Mouse (Mus musculus) CH12.LX (cell line): ENCODE results near the gene Trim30a. TPM values are rescaled to one million over a fixed set of nuclear protein-coding genes. Genes with fewer than 3 reads are reported as not detected.
"Not testable (repeated sequence)": the region's sequence is repeated elsewhere in the genome, so short reads cannot be mapped to it uniquely, and the experiment has no call there.

Experiments used
- DNase-seq: peaks from one replicate; pipeline ENCODE4 v3.0.0-alpha.2; 2013; ENCODE audit errors: extremely low read depth
- H3K27ac ChIP-seq: 2 replicates; pipeline ENCODE4 v1.5.1; 2012; ENCODE audit warnings: low read depth, mild to moderate bottlenecking, control low read depth, moderate library complexity; ENCODE audit not compliant: insufficient read depth
- H3K27me3 ChIP-seq: replicated peaks from 2 replicates; pipeline ENCODE3; 2012; ENCODE audit warnings: inconsistent platforms
- H3K36me3 ChIP-seq, 2 experiments: replicated peaks in 1 of 2; 2 replicates each; pipeline versions ENCODE3 to v1.6.1; 2012; ENCODE audit warnings: inconsistent platforms in 1 of 2, low read length in 1 of 2, mild to moderate bottlenecking in 1 of 2, mixed read lengths in 1 of 2, moderate library complexity in 1 of 2; ENCODE audit not compliant: control insufficient read depth in 1 of 2, insufficient read depth in 1 of 2
- H3K4me1 ChIP-seq, 2 experiments: 2 replicates each; pipeline ENCODE4 v1.6.1; 2012; ENCODE audit warnings: inconsistent platforms in 1 of 2, moderate library complexity in 1 of 2; ENCODE audit not compliant: insufficient read depth in 2 of 2, control insufficient read depth in 1 of 2
- H3K4me2 ChIP-seq: 2 replicates; pipeline ENCODE4 v1.6.1; 2012; ENCODE audit warnings: low read depth, mild to moderate bottlenecking, control low read depth; ENCODE audit not compliant: poor library complexity, insufficient read depth, severe bottlenecking
- H3K4me3 ChIP-seq, 3 experiments: fragments of 150-350 bp in 1 of 3; sonication (generic) in 1 of 3; replicated peaks in 1 of 3; 2 replicates each; pipeline versions ENCODE3 to v1.5.1; 2011 to 2012; ENCODE audit warnings: low read depth in 2 of 3, low read length in 2 of 3, mild to moderate bottlenecking in 2 of 3, moderate library complexity in 2 of 3, control low read depth in 1 of 3, improper control_type of control experiment in 1 of 3, inconsistent platforms in 1 of 3, mixed read lengths in 1 of 3; ENCODE audit not compliant: poor library complexity in 1 of 3
- H3K79me2 ChIP-seq: replicated peaks from 2 replicates; pipeline ENCODE4 v1.6.1; 2012; ENCODE audit warnings: mild to moderate bottlenecking, moderate library complexity; ENCODE audit not compliant: control insufficient read depth, poor library complexity, insufficient read depth, severe bottlenecking; ENCODE audit errors: extremely low read depth
- H3K9ac ChIP-seq: 2 replicates; pipeline ENCODE4 v1.6.1; 2012; ENCODE audit warnings: low read depth, mild to moderate bottlenecking, control low read depth, moderate library complexity; ENCODE audit not compliant: insufficient read depth
- H3K9me3 ChIP-seq: replicated peaks from 2 replicates; pipeline ENCODE3; 2012; ENCODE audit warnings: low read length, inconsistent platforms, mixed read lengths
- BHLHE40 ChIP-seq: IDR thresholded peaks from 2 replicates; pipeline ENCODE4 v1.6.1; 2011; ENCODE audit warnings: mild to moderate bottlenecking, low read depth, low read length, improper control_type of control experiment
- CHD1 ChIP-seq: IDR thresholded peaks from 2 replicates; pipeline ENCODE4 v1.6.1; 2012; ENCODE audit warnings: low read depth, low read length, improper control_type of control experiment, inconsistent platforms
- CHD2 ChIP-seq: IDR thresholded peaks from 2 replicates; pipeline ENCODE4 v1.6.1; 2011; ENCODE audit warnings: low read length, improper control_type of control experiment
- CTCF ChIP-seq, 2 experiments: IDR thresholded peaks in 1 of 2; conservative IDR thresholded peaks in 1 of 2; 2 replicates each; pipeline ENCODE4 v1.5.1; 2011 to 2012; ENCODE audit warnings: low read depth in 2 of 2, low read length in 2 of 2, improper control_type of control experiment in 1 of 2, inconsistent platforms in 1 of 2, mild to moderate bottlenecking in 1 of 2, moderate library complexity in 1 of 2
- ELF1 ChIP-seq: IDR thresholded peaks from 2 replicates; pipeline ENCODE4 v1.6.1; 2014; ENCODE audit warnings: low read depth, mild to moderate bottlenecking, inconsistent platforms, low read length, improper control_type of control experiment
- IRF4 ChIP-seq: IDR thresholded peaks from 2 replicates; pipeline ENCODE4 v1.6.1; 2014; ENCODE audit warnings: low read depth, mild to moderate bottlenecking, inconsistent platforms, low read length, improper control_type of control experiment
- MAFK ChIP-seq: IDR thresholded peaks from 2 replicates; pipeline ENCODE4 v1.6.1; 2011; ENCODE audit warnings: low read length, improper control_type of control experiment; ENCODE audit not compliant: insufficient replicate concordance
- MAX ChIP-seq: IDR thresholded peaks from 2 replicates; pipeline ENCODE4 v1.6.1; 2011; ENCODE audit warnings: low read length, improper control_type of control experiment
- MEF2A ChIP-seq: IDR thresholded peaks from 2 replicates; pipeline ENCODE4 v1.6.1; 2014; ENCODE audit warnings: low read depth, mild to moderate bottlenecking, inconsistent platforms, low read length, improper control_type of control experiment, borderline replicate concordance
- MYC ChIP-seq: IDR thresholded peaks from 2 replicates; pipeline ENCODE4 v1.6.1; 2011; ENCODE audit warnings: low read depth, mild to moderate bottlenecking, improper control_type of control experiment, low read length
- NELFE ChIP-seq: IDR thresholded peaks from 2 replicates; pipeline ENCODE4 v1.6.1; 2011; ENCODE audit warnings: low read depth, low read length, improper control_type of control experiment
- PAX5 ChIP-seq: IDR thresholded peaks from 2 replicates; pipeline ENCODE4 v1.6.1; 2012; ENCODE audit warnings: low read length, inconsistent platforms, mixed read lengths
- POLR2A ChIP-seq: IDR thresholded peaks from 2 replicates; pipeline ENCODE4 v1.6.1; 2011; ENCODE audit warnings: low read depth, mild to moderate bottlenecking, improper control_type of control experiment, low read length
- RAD21 ChIP-seq: IDR thresholded peaks from 2 replicates; pipeline ENCODE4 v1.6.1; 2011; ENCODE audit warnings: low read depth, mild to moderate bottlenecking, low read length, improper control_type of control experiment, moderate library complexity
- RCOR1 ChIP-seq: conservative IDR thresholded peaks from 2 replicates; pipeline ENCODE4 v1.6.1; 2012; ENCODE audit warnings: low read depth, mild to moderate bottlenecking, inconsistent platforms, low read length, improper control_type of control experiment
- SMC3 ChIP-seq: IDR thresholded peaks from 2 replicates; pipeline ENCODE4 v1.6.1; 2011; ENCODE audit warnings: low read depth, low read length, improper control_type of control experiment
- TBP ChIP-seq: conservative IDR thresholded peaks from 2 replicates; pipeline ENCODE4 v1.6.1; 2011; ENCODE audit warnings: low read depth, low read length, improper control_type of control experiment
- TCF12 ChIP-seq: IDR thresholded peaks from 2 replicates; pipeline ENCODE4 v1.6.1; 2014; ENCODE audit warnings: low read depth, mild to moderate bottlenecking, inconsistent platforms, low read length, improper control_type of control experiment
- ZMIZ1 ChIP-seq: IDR thresholded peaks from 2 replicates; pipeline ENCODE4 v1.6.1; 2012; ENCODE audit warnings: low read depth, mild to moderate bottlenecking, inconsistent platforms, low read length, improper control_type of control experiment
- ZNF384 ChIP-seq: IDR thresholded peaks from 2 replicates; pipeline ENCODE4 v1.6.1; 2012; ENCODE audit warnings: low read depth, low read length, improper control_type of control experiment, inconsistent platforms
- dilution Hi-C: fragments of 300-500 bp; cut with MboI; formaldehyde crosslinking; loops from 2 replicates; pipeline ENCODE4 v1.14.3; 2020; ENCODE audit warnings: low sequenced_read_pairs; ENCODE audit not compliant: extremely low pct_unique_long_range_greater_than_20kb, extremely low pct_ligation_motif_present
- in situ Hi-C: fragments of 300-500 bp; cut with MboI; formaldehyde crosslinking; loops from 3 replicates; pipeline ENCODE4 v1.14.3; 2019; ENCODE audit warnings: low sequenced_read_pairs, low pct_ligation_motif_present, low pct_unique_long_range_greater_than_20kb, mixed read lengths
- polyA plus RNA-seq: library from polyadenylated mRNA; unstranded; fragments of >175 nt; gene quantifications from 2 replicates; pipeline ENCODE4 v1.2.1, GENCODE M21; 2012; ENCODE audit warnings: low read depth; ENCODE audit not compliant: insufficient read length
- total RNA-seq, 2 experiments: library from RNA; depleted of rRNA; stranded (reverse); fragments of 300-350 nt in 1 of 2; fragments of >200 nt in 1 of 2; gene quantifications; 2 replicates each; pipeline ENCODE4 v1.2.3; 2012 to 2014

Trim30a gene
- total and polyA plus RNA-seq, 3 experiments = 14.1 to 41.6 (median 36.7) TPM

GRCm38 (mm10) chr7:104507421-104508065 lies 42.5 kb upstream of the Trim30a start, which contains the start of gene Trim30d:
Trim30d (minus strand) TSS chr7:104507849.
- peak; percentile 53 for DNase-seq
- H3K4me3 ChIP-seq = peak within 1 kb of the TSS; percentile 53 to 83 (median 60)
- H3K36me3 ChIP-seq, H3K27ac ChIP-seq, H3K79me2 ChIP-seq, dilution Hi-C loops, in situ Hi-C loops, H3K9me3 ChIP-seq, H3K27me3 ChIP-seq: not testable (repeated sequence)
- peak within 1 kb of the TSS; percentile 62 for H3K9ac ChIP-seq
- H3K4me2 ChIP-seq = peak within 1 kb of the TSS; percentile 22
- H3K4me1 ChIP-seq = peaks cover 2 to 16% of the 10 kb centered on the region in 2 experiments; a peak in 3 of 4 replicates
- peak; percentile 5 to 63; a peak in 2 of 4 replicates for TF ChIP-seq CTCF (conservative IDR thresholded peaks at IDR 0.05 in 1 of 2, IDR thresholded peaks at IDR 0.05 in 1 of 2; ENCODE audit: low read depth in 2 of 2, low read length in 2 of 2)
- TF ChIP-seq ELF1 = peak; percentile 31; the same call in 1 of the 2 replicates
- peak; percentile 64; the same call in 1 of the 2 replicates for TF ChIP-seq IRF4
- peak; percentile 45 for TF ChIP-seq RAD21
- TF ChIP-seq TBP = peak; percentile 92
- TF ChIP-seq NELFE = 0 out of 2 replicates have a peak, but pooled peaks have one; percentile 27
- peak; percentile 78 for TF ChIP-seq TCF12
- TF ChIP-seq POLR2A = peak; percentile 58
- peak; percentile 37 for TF ChIP-seq SMC3

- H3K9ac ChIP-seq = no peak overlapping the region
- no peak overlapping the region for H3K27ac ChIP-seq
- H3K79me2 ChIP-seq = no peaks in the 10 kb centered on the region
- in situ Hi-C loops = no loop called here
- H3K4me3 ChIP-seq = no peak overlapping the region
- no peak overlapping the region for H3K4me2 ChIP-seq
- DNase-seq = no peak
- peaks cover 0 to 10% of the 10 kb centered on the region in 2 experiments; a peak in 2 of 4 replicates for H3K4me1 ChIP-seq
- dilution Hi-C loops = no loop called here
- TF ChIP-seq MAX (no peak), CHD2 (no peak), BHLHE40 (no peak), MAFK (no peak), RCOR1 (no peak), TBP (no peak), CHD1 (no peak), ZNF384 (no peak), MYC (no peak), CTCF (conservative IDR thresholded peaks at IDR 0.05 in 1 of 2, IDR thresholded peaks at IDR 0.05 in 1 of 2; ENCODE audit: low read depth in 2 of 2, low read length in 2 of 2) (no peak), IRF4 (no peak), MEF2A (no peak), ZMIZ1 (no peak), PAX5 (no peak), NELFE (no peak)
- TF ChIP-seq, all 38 proteins: peak for 0
- Histone ChIP-seq H3K27me3 (no peaks in the 10 kb centered on the region), H3K9me3 (peaks cover 8% of the 10 kb centered on the region), H3K36me3 (peaks cover 0 to 4% of the 10 kb centered on the region in 2 experiments)
Measured at GRCm38 (mm10) chr7:104501589-104502371, 36.8 kb upstream of the Trim30a start.

GRCm38 (mm10) chr7:104501186-104501585 lies 36.2 kb upstream of the Trim30a start:
- H3K27me3 ChIP-seq, H3K9me3 ChIP-seq, H3K4me2 ChIP-seq, DNase-seq, H3K36me3 ChIP-seq, in situ Hi-C loops, dilution Hi-C loops, H3K4me1 ChIP-seq, H3K9ac ChIP-seq, H3K4me3 ChIP-seq, H3K79me2 ChIP-seq, H3K27ac ChIP-seq: not testable (repeated sequence)
